Mouse (Mus musculus): Measurements from ENCODE around the gene Ccdc54. TPM values are rescaled to one million over a fixed set of nuclear protein-coding genes. Genes with fewer than 3 reads are reported as not detected.

Ccdc54 gene
- total and polyA plus RNA-seq, 3 experiments: not detected

DNA sequence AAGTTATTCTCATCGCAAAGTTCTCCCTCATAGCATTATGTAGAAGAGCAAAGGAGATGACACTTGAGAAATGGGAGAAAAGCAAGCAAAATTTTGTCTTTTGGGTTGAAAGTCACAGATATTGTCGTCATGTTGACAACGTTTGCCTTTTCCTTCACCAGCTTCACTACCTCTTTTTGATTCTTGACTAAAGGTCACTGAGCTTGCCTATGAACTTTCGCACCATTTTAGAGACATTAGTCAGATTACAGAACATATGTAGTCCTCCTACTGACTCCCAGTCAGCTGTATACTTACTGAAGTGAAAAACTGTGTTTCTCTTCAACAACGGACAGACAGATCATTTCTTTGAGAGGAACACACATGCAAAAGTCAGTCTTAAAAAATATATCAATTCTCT is 40.0 kb downstream of the Ccdc54 start:
- Histone ChIP-seq H3K27me3 (replicated peaks) (no peaks in the 10 kb centered on the region), H3K4me3 (replicated peaks in 1 of 3; ENCODE audit: low read depth in 2 of 3, low read length in 2 of 3, poor library complexity in 1 of 3) (no peak overlapping the region), H3K4me2 (ENCODE audit: insufficient read depth, low read depth, poor library complexity, severe bottlenecking) (no peak overlapping the region), H3K79me2 (replicated peaks; ENCODE audit: control insufficient read depth, extremely low read depth, insufficient read depth, poor library complexity, severe bottlenecking) (no peaks in the 10 kb centered on the region), H3K9me3 (replicated peaks; ENCODE audit: low read length) (no peaks in the 10 kb centered on the region), H3K27ac (ENCODE audit: insufficient read depth, low read depth) (no peak overlapping the region), H3K4me1 (ENCODE audit: control insufficient read depth in 1 of 2, insufficient read depth in 2 of 2) (peaks cover 4 to 15% of the 10 kb centered on the region in 2 experiments), H3K36me3 (replicated peaks in 1 of 2; ENCODE audit: control insufficient read depth in 1 of 2, insufficient read depth in 1 of 2, low read length in 1 of 2) (peaks cover 18 to 28% of the 10 kb centered on the region in 2 experiments), H3K9ac (ENCODE audit: insufficient read depth, low read depth) (no peak overlapping the region)
- TF ChIP-seq MAX (IDR thresholded peaks at IDR 0.05; ENCODE audit: low read length) (no peak), ZC3H11A (IDR thresholded peaks at IDR 0.05; ENCODE audit: low read depth, low read length) (no peak), ZKSCAN1 (IDR thresholded peaks at IDR 0.05; ENCODE audit: borderline replicate concordance, low read depth, low read length) (no peak), ETS1 (conservative IDR thresholded peaks at IDR 0.05; ENCODE audit: low read depth, low read length) (no peak), TCF12 (IDR thresholded peaks at IDR 0.05; ENCODE audit: low read depth, low read length) (no peak)
- in situ Hi-C loops (cut with MboI; ENCODE audit: low pct_ligation_motif_present, low pct_unique_long_range_greater_than_20kb, low sequenced_read_pairs) (no loop called here), dilution Hi-C loops (cut with MboI; ENCODE audit: extremely low pct_ligation_motif_present, extremely low pct_unique_long_range_greater_than_20kb, low sequenced_read_pairs) (no loop called here)
- DNase-seq (ENCODE audit: extremely low read depth): no peak

DNA sequence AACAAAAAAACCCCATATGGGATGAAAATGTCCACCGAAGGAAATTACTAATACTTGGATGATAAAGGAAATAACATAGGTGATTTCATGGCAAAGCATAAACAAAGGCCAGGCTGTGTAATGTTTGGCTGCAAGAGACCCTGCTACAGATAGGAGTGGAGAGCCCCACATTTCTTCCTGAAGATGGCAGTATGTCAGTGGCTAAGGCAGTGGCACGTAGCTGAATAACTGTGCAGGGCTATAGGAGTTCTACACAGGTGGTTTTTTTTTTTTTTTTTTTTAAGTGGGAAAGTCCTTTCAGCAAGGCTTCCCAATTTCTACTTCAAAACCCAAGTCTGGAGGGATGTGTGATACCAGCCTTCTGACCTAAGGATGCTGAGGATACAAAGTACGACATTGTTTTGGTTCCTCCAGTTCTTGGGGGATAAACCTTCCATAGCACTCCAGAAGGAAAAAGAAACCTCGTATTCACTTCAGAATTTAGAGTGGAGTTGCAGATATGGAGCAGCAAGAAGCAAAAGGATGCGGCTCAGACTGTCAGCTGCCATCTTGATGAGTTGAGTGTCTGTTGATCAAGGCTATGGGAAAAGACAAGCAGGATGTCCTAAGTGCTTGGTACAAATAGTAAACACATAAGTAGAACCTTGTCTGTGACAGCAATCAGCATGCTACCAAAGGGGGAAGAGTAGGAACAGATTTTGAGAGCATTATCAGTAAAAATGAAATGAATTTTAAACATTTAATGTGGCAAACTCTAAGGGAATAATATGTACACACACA is 48.2 kb downstream of the Ccdc54 start:
- H3K27ac ChIP-seq (ENCODE audit: insufficient read depth, low read depth): no peak overlapping the region
- H3K4me1 ChIP-seq (ENCODE audit: control insufficient read depth in 1 of 2, insufficient read depth in 2 of 2): no peaks in the 10 kb centered on the region
- in situ Hi-C loops (cut with MboI; ENCODE audit: low pct_ligation_motif_present, low pct_unique_long_range_greater_than_20kb, low sequenced_read_pairs) (no loop called here), dilution Hi-C loops (cut with MboI; ENCODE audit: extremely low pct_ligation_motif_present, extremely low pct_unique_long_range_greater_than_20kb, low sequenced_read_pairs) (no loop called here)
- DNase-seq (ENCODE audit: extremely low read depth): peak; percentile 21
- no peak overlapping the region for H3K9ac ChIP-seq (ENCODE audit: insufficient read depth, low read depth)
- no peak overlapping the region for H3K4me2 ChIP-seq (ENCODE audit: insufficient read depth, low read depth, poor library complexity, severe bottlenecking)
- no peak overlapping the region for H3K4me3 ChIP-seq (replicated peaks in 1 of 3; ENCODE audit: low read depth in 2 of 3, low read length in 2 of 3, poor library complexity in 1 of 3)
- H3K36me3 ChIP-seq (replicated peaks in 1 of 2; ENCODE audit: control insufficient read depth in 1 of 2, insufficient read depth in 1 of 2, low read length in 1 of 2): peaks cover 31 to 78% of the 10 kb centered on the region in 2 experiments
- no peaks in the 10 kb centered on the region for H3K79me2 ChIP-seq (replicated peaks; ENCODE audit: control insufficient read depth, extremely low read depth, insufficient read depth, poor library complexity, severe bottlenecking)
- H3K27me3 ChIP-seq (replicated peaks): no peaks in the 10 kb centered on the region
- no peaks in the 10 kb centered on the region for H3K9me3 ChIP-seq (replicated peaks; ENCODE audit: low read length)
- no peak for TF ChIP-seq KAT2A (IDR thresholded peaks at IDR 0.05; ENCODE audit: insufficient replicate concordance, low read length)
- TF ChIP-seq ZKSCAN1 (IDR thresholded peaks at IDR 0.05; ENCODE audit: borderline replicate concordance, low read depth, low read length): no peak
- TF ChIP-seq MEF2A (IDR thresholded peaks at IDR 0.05; ENCODE audit: borderline replicate concordance, low read depth, low read length): no peak
- TF ChIP-seq HCFC1 (IDR thresholded peaks at IDR 0.05; ENCODE audit: low read depth, low read length): no peak
- TF ChIP-seq USF2 (conservative IDR thresholded peaks at IDR 0.05; ENCODE audit: low read depth, low read length): no peak
- no peak for TF ChIP-seq JUN (IDR thresholded peaks at IDR 0.05; ENCODE audit: insufficient read depth, low read depth, low read length)
- no peak for TF ChIP-seq RCOR1 (conservative IDR thresholded peaks at IDR 0.05; ENCODE audit: low read depth, low read length)
- TF ChIP-seq MXI1 (IDR thresholded peaks at IDR 0.05; ENCODE audit: low read depth, low read length): no peak
- TF ChIP-seq NELFE (IDR thresholded peaks at IDR 0.05; ENCODE audit: low read depth, low read length): no peak
- no peak for TF ChIP-seq BHLHE40 (IDR thresholded peaks at IDR 0.05; ENCODE audit: low read depth, low read length)
- peak; percentile 63 for TF ChIP-seq RAD21 (IDR thresholded peaks at IDR 0.05; ENCODE audit: low read depth, low read length)
- no peak for TF ChIP-seq E2F4 (IDR thresholded peaks at IDR 0.05; ENCODE audit: insufficient replicate concordance, low read depth, low read length)
- no peak for TF ChIP-seq USF1 (IDR thresholded peaks at IDR 0.05; ENCODE audit: low read depth, low read length)
- TF ChIP-seq CHD2 (IDR thresholded peaks at IDR 0.05; ENCODE audit: low read length): no peak
- TF ChIP-seq NRF1 (IDR thresholded peaks at IDR 0.05; ENCODE audit: low read depth, low read length): no peak
- TF ChIP-seq GABPA (IDR thresholded peaks at IDR 0.05; ENCODE audit: insufficient replicate concordance, low read depth, low read length): no peak
- TF ChIP-seq TBP (conservative IDR thresholded peaks at IDR 0.05; ENCODE audit: low read depth, low read length): no peak
- TF ChIP-seq ZMIZ1 (IDR thresholded peaks at IDR 0.05; ENCODE audit: low read depth, low read length): no peak
- no peak for TF ChIP-seq TCF12 (IDR thresholded peaks at IDR 0.05; ENCODE audit: low read depth, low read length)
- no peak for TF ChIP-seq ETS1 (conservative IDR thresholded peaks at IDR 0.05; ENCODE audit: low read depth, low read length)
- TF ChIP-seq ZC3H11A (IDR thresholded peaks at IDR 0.05; ENCODE audit: low read depth, low read length): no peak
- TF ChIP-seq ZNF384 (IDR thresholded peaks at IDR 0.05; ENCODE audit: low read depth, low read length): peak; percentile 88
- no peak for TF ChIP-seq UBTF (IDR thresholded peaks at IDR 0.05; ENCODE audit: low read depth, low read length)
- TF ChIP-seq MAZ (IDR thresholded peaks at IDR 0.05; ENCODE audit: low read depth, low read length): no peak
- peak in 1 of 2 experiments; percentile 63; a peak in 2 of 4 replicates for TF ChIP-seq CTCF (conservative IDR thresholded peaks at IDR 0.05 in 1 of 2, IDR thresholded peaks at IDR 0.05 in 1 of 2; ENCODE audit: low read depth in 2 of 2, low read length in 2 of 2)
- TF ChIP-seq CHD1 (IDR thresholded peaks at IDR 0.05; ENCODE audit: low read depth, low read length): no peak
- TF ChIP-seq JUND (conservative IDR thresholded peaks at IDR 0.05; ENCODE audit: low read depth, low read length): no peak
- no peak for TF ChIP-seq MAX (IDR thresholded peaks at IDR 0.05; ENCODE audit: low read length)
- no peak for TF ChIP-seq PAX5 (IDR thresholded peaks at IDR 0.05; ENCODE audit: low read length)
- no peak for TF ChIP-seq POLR2A (IDR thresholded peaks at IDR 0.05; ENCODE audit: low read depth, low read length)
- no peak for TF ChIP-seq POLR2AphosphoS2 (IDR thresholded peaks at IDR 0.05; ENCODE audit: low read depth, low read length)

All from CH12.LX (cell line).